Mouse (Mus musculus): ENCODE measurements around the gene Klk1b26.
"Not testable (repeated sequence)": the region's sequence is repeated elsewhere in the genome, so short reads cannot be mapped to it uniquely, and the experiment has no call there.

Klk1b26 gene

DNA sequence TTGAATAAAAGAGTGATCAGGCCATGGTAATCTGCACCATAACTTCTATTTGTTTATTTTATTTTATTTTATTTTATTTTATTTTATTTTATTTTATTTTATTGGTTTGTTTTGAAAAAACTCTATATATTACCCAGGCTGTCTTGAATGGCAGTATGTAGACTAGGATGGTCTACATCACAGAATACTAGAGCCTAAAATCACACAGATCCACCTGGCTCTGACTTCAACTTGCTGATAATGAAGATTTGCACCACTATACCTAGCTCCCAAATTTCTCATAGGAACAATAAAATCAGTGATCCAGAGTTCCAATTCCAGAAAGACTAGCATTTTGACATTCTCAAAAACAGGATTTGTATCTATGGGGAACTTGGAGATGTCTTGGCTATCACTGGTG is at the start of gene Klk1b26:
Gene Klk1b26, plus strand, starts transcription at position 301 of the 400 bp plus-strand sequence.
- not testable (repeated sequence) for DNase-seq (ENCODE audit: low spot score in 2 of 2)

GRCm38 (mm10) chr7:43966451-43966850 is 45.5 kb upstream of the Klk1b26 start, which contains the start of gene Klk1b1:
TSS of gene Klk1b1 (plus strand) at chr7:43966751.
- no peak for DNase-seq (ENCODE audit: low spot score in 2 of 2)

- no peak for DNase-seq (ENCODE audit: low spot score in 2 of 2)
Observed at GRCm38 (mm10) chr7:43967058-43967457, 44.9 kb upstream of the Klk1b26 start.

DNA sequence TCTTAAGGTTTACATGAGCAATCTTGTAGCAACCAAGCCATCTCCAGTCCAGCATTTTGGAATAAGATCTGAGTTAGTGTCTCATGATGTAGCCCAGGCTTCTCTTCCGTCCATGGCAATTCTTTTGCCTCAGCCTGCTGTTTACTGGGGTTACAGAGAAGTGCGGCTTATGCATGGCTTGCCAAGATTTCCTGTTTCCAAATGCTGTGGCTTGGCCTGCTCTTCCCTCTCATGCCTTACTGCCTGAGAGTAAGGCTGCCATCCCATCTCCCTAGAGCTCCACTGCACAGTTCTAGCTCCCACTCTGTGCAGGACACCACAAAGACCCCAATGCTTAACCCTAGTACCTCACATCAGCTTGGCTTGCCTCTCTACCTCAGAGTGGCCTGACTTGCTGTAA is 44.4 kb upstream of the Klk1b26 start:
- no peak for DNase-seq (ENCODE audit: low spot score in 2 of 2)

- not testable (repeated sequence) for DNase-seq (ENCODE audit: low spot score in 2 of 2)
Observed at GRCm38 (mm10) chr7:43975761-43976160, 36.2 kb upstream of the Klk1b26 start, which contains the start of gene Klk1b9. TSS of gene Klk1b9 (plus strand) at chr7:43976061.

DNA sequence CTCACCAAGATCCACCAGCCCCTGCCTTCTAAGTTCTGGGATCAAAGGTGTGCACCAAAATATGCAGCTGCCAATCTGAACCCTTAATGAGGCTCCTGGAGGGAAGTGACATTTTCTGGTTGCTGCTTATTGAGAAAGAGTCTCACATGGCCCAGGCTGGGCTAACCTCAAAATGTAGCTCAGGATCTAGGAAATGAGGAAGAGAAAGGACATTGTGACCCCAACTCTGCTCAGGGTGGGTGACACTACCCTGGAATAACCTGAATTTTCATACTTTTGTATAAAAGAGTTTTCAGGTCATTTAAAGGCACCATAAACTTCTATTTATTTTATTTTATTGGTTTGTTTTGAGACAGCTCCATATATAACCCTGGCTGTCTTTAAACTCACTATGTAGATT is 26.3 kb upstream of the Klk1b26 start:
- no peak for DNase-seq (ENCODE audit: low spot score in 2 of 2)

GRCm38 (mm10) chr7:43994821-43995220 is 17.1 kb upstream of the Klk1b26 start:
- DNase-seq (ENCODE audit: low spot score in 2 of 2): not testable (repeated sequence)

GRCm38 (mm10) chr7:43995577-43995976 is 16.4 kb upstream of the Klk1b26 start, which contains the start of gene Klk1b11:
TSS of gene Klk1b11 (plus strand) at chr7:43995877.
- DNase-seq (ENCODE audit: low spot score in 2 of 2): not testable (repeated sequence)

DNA sequence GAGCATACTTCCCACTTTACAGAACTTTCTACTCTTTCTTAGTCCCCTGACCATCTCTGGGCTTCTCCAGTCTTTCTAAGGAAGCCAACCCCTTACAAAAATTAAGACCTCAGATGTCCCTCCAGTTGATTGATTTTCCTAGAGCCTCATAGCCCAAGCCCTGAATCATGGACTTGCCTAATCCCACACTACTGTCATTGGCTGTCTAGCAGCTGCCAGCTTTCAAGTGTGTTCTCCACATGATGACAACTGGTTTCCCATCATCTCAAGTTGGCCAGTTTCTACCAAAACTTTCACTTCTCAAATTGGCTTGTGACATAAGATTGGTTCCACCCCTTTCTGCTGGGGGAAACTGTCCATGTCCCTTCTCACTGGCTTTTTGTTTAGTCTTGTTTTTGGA is 7.1 kb upstream of the Klk1b26 start:
- no peak for DNase-seq (ENCODE audit: low spot score in 2 of 2)

- peak in 1 of 2 experiments; percentile 38 for DNase-seq (ENCODE audit: low spot score in 2 of 2)
Observed at GRCm38 (mm10) chr7:44014666-44015065, 2.7 kb downstream of the Klk1b26 start.

- peak in 1 of 2 experiments; percentile 22 for DNase-seq (ENCODE audit: low spot score in 2 of 2)
Observed at GRCm38 (mm10) chr7:44015071-44015470, 3.1 kb downstream of the Klk1b26 start.

DNA sequence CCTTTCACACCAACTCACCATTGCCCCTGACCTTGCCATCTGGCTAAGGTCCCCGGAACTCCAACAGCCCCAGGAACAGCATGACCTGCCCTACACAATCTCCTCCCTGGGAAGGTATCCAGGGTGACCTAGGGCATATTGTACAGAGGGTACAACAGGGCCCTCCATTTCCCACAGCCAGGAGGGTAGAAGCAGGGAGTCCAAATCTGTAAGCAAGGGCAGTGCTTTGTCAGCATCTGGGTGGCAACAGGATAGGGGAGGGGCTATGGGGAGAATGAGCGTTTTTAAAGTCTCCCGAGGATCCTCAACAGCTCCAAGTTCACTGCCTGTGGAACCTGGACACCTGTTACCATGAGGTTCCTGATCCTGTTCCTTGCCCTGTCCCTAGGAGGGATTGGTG is 40.0 kb downstream of the Klk1b26 start, which contains the start of gene Klk1b27:
Gene Klk1b27, plus strand, starts transcription at position 301 of the 400 bp plus-strand sequence.
- DNase-seq (ENCODE audit: low spot score in 2 of 2): not testable (repeated sequence)
